Mouse (Mus musculus) right cerebral cortex, postnatal 10 days (tissue): ENCODE measurements around the gene Syce2.
A peak's percentile ranks its signal among the peaks of the same experiment; 100 is the strongest.

Experiments
- DNase-seq, 2 experiments: peaks; one replicate each; pipeline ENCODE4 v3.0.0; 2021; ENCODE audit warnings: low spot score in 2 of 2

Syce2 gene

GRCm38 (mm10) chr8:84844397-84845070 lies 27.4 kb upstream of the Syce2 start:
- no peak for DNase-seq

GRCm38 (mm10) chr8:84845355-84846093 lies 26.4 kb upstream of the Syce2 start:
- DNase-seq, result peak; percentile 64 to 73

GRCm38 (mm10) chr8:84846094-84846721 lies 25.7 kb upstream of the Syce2 start:
- DNase-seq, result peak in 1 of 2 experiments; percentile 49

GRCm38 (mm10) chr8:84846722-84847572 lies 25.0 kb upstream of the Syce2 start, which contains the start of gene Calr:
TSS of gene Calr (minus strand) at chr8:84846934.
- peak; percentile 100 for DNase-seq

GRCm38 (mm10) chr8:84847684-84848435 lies 24.1 kb upstream of the Syce2 start:
- DNase-seq, result no peak

- no peak for DNase-seq
Observed at GRCm38 (mm10) chr8:84856434-84856833, 15.5 kb upstream of the Syce2 start.

- DNase-seq, result peak; percentile 96 to 97
Observed at GRCm38 (mm10) chr8:84856864-84857441, 15.0 kb upstream of the Syce2 start, which contains the start of gene Farsa. TSS of gene Farsa (plus strand) at chr8:84856989.

- peak in 1 of 2 experiments; percentile 44 for DNase-seq
Observed at GRCm38 (mm10) chr8:84872309-84872965, 526 bp downstream of the Syce2 start.

GRCm38 (mm10) chr8:84873016-84873415 lies 1.1 kb downstream of the Syce2 start:
- DNase-seq, result no peak

- no peak for DNase-seq
Observed at GRCm38 (mm10) chr8:84874339-84874738, 2.4 kb downstream of the Syce2 start.

GRCm38 (mm10) chr8:84877297-84878035 lies 5.6 kb downstream of the Syce2 start:
- no peak for DNase-seq

- DNase-seq, result no peak
Observed at GRCm38 (mm10) chr8:84878915-84879314, 7.0 kb downstream of the Syce2 start.

GRCm38 (mm10) chr8:84884728-84885127 lies 12.8 kb downstream of the Syce2 start:
- DNase-seq, result no peak

GRCm38 (mm10) chr8:84888280-84888679 lies 16.4 kb downstream of the Syce2 start:
- no peak for DNase-seq

- DNase-seq, result no peak
Observed at GRCm38 (mm10) chr8:84889141-84889540, 17.2 kb downstream of the Syce2 start.

- DNase-seq, result no peak
Observed at GRCm38 (mm10) chr8:84892993-84893708, 21.2 kb downstream of the Syce2 start.

- DNase-seq, result peak; percentile 95 to 97
Observed at GRCm38 (mm10) chr8:84893709-84894134, 21.8 kb downstream of the Syce2 start, which contains the start of gene Gcdh. TSS of gene Gcdh (minus strand) at chr8:84893921.

- no peak for DNase-seq
Observed at GRCm38 (mm10) chr8:84895963-84896362, 24.1 kb downstream of the Syce2 start.
